Mouse (Mus musculus): ENCODE results near the gene Bud23.

DNA sequence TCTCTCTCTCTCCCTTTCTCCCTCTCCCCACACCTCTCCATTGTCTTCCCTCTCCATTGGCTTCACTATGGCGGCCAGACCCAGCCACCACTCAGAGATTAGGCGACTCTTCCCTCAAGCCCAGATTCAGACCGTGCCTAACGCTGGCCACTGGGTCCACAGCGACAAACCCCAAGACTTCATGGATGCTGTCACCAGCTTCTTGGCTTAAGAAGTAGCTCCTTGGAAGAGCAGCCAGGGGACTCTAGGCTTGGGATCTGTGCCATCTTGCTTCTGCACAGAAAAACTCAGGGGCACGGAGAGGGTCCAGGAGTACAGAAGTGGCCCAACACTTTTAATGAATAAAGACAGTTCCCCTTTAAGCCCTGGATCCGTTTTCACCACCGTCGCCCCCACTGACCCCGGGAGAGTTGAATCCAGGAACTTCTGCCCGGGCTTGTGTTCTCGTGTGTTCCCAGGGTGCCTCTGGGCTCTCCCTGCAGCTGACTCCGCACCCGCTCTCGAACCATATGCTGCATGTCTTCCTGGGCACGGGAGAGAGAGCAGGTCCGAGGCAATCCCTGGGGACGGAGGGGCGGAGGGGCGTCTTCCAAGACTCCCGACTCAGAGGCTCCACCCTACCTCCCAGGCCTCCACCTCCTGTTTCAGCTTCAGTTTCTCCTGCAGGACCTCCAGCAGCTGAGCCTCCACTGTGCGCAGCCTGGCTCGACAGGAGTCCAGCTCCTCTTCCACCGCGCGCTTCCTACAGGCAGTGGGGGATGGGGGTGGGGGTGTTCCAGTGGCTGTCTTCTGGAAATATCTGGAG lies 52.7 kb downstream of the Bud23 start:
- TF ChIP-seq POLR2A (IDR thresholded peaks at IDR 0.05; ENCODE audit: borderline replicate concordance, extremely low read depth, low read depth, low read length): no peak
- no peak for TF ChIP-seq CTCF (IDR thresholded peaks at IDR 0.05; ENCODE audit: insufficient read depth, low read length)

Data from lung, adult 2 months (tissue).